Mouse (Mus musculus) cortical plate, adult 2 months (tissue): ENCODE data around the gene Scel.

Experiments used
- CTCF ChIP-seq: fragments of 200-500 bp; IDR thresholded peaks from 2 replicates; pipeline ENCODE4 v1.5.1; 2011; ENCODE audit warnings: mild to moderate bottlenecking, control low read depth, low read length; ENCODE audit not compliant: insufficient read depth; ENCODE audit errors: extremely low read depth
- POLR2A ChIP-seq: fragments of 200-500 bp; IDR thresholded peaks from 2 replicates; pipeline ENCODE4 v1.6.1; 2011; ENCODE audit warnings: mild to moderate bottlenecking, low read length, control low read depth; ENCODE audit not compliant: insufficient read depth; ENCODE audit errors: extremely low read depth

DNA sequence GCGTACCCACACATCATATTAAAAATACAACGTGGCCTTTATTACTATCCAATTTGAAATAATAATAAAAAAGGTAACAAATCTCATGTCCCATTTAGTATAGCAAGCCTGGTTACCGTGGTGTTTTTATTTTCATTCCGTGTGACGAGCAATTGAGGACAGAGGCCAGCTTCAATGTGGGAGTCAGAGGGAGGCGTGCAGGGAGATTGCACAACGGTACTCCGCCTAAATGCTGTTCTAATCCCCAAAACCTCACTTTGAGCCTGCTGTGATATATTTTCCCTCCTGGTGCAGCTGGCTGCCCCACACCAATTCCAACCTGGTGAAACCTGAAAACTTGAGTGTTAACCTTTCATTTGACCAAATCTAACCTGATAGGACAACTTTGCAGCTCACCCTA is 27.5 kb upstream of the Scel start:
- TF ChIP-seq POLR2A: no peak
- no peak for TF ChIP-seq CTCF
